Mouse (Mus musculus) ovary, postnatal 36 days (tissue): Measurements from ENCODE around the gene Gstm4.
A peak's percentile ranks its signal among the peaks of the same experiment; 100 is the strongest.

Source experiments
- DNase-seq: peaks from one replicate; pipeline ENCODE4 v3.0.0; 2022; ENCODE audit warnings: low spot score, mixed read lengths

The Gstm4 gene

GRCm38 (mm10) chr3:108044394-108045140 is at the start of gene Gstm4:
Gstm4 (minus strand) TSS chr3:108044894.
- peak; percentile 81 for DNase-seq

- DNase-seq = no peak
Observed at GRCm38 (mm10) chr3:108094146-108094545, 49.5 kb upstream of the Gstm4 start.

GRCm38 (mm10) chr3:108093306-108093705 is 48.6 kb upstream of the Gstm4 start:
- no peak for DNase-seq

GRCm38 (mm10) chr3:108092536-108093115 is 47.9 kb upstream of the Gstm4 start, which contains the start of gene Gnat2:
Gnat2 (plus strand) TSS chr3:108092789.
- no peak for DNase-seq

- DNase-seq = no peak
Observed at GRCm38 (mm10) chr3:108092030-108092429, 47.3 kb upstream of the Gstm4 start.

GRCm38 (mm10) chr3:108090561-108090960 is 45.9 kb upstream of the Gstm4 start:
- DNase-seq = no peak

GRCm38 (mm10) chr3:108089916-108090315 is 45.2 kb upstream of the Gstm4 start:
- no peak for DNase-seq

- no peak for DNase-seq
Observed at GRCm38 (mm10) chr3:108088842-108089380, 44.2 kb upstream of the Gstm4 start.

GRCm38 (mm10) chr3:108087329-108087728 is 42.6 kb upstream of the Gstm4 start:
- DNase-seq = no peak

GRCm38 (mm10) chr3:108086470-108086979 is 41.8 kb upstream of the Gstm4 start, which contains the start of gene Ampd2:
Ampd2 (minus strand) TSS chr3:108086651.
- peak; percentile 86 for DNase-seq

GRCm38 (mm10) chr3:108085721-108086469 is 41.2 kb upstream of the Gstm4 start:
- peak; percentile 78 for DNase-seq

GRCm38 (mm10) chr3:108085281-108085720 is 40.6 kb upstream of the Gstm4 start:
- DNase-seq = peak; percentile 92

- no peak for DNase-seq
Observed at GRCm38 (mm10) chr3:108084767-108085270, 40.1 kb upstream of the Gstm4 start.

GRCm38 (mm10) chr3:108083904-108084407 is 39.3 kb upstream of the Gstm4 start:
- no peak for DNase-seq

- no peak for DNase-seq
Observed at GRCm38 (mm10) chr3:108083161-108083560, 38.5 kb upstream of the Gstm4 start.

GRCm38 (mm10) chr3:108082251-108082875 is 37.7 kb upstream of the Gstm4 start:
- DNase-seq = no peak

GRCm38 (mm10) chr3:108081681-108082080 is 37.0 kb upstream of the Gstm4 start:
- no peak for DNase-seq

- no peak for DNase-seq
Observed at GRCm38 (mm10) chr3:108076836-108077235, 32.1 kb upstream of the Gstm4 start.

GRCm38 (mm10) chr3:108072983-108073569 is 28.4 kb upstream of the Gstm4 start:
- DNase-seq = no peak
